Mouse (Mus musculus): ENCODE results near the gene Gpatch1.

The Gpatch1 gene

GRCm38 (mm10) chr7:35234361-35235245 is 83.6 kb downstream of the Gpatch1 start:
- peak; percentile 97 to 100 for DNase-seq (ENCODE audit: low spot score in 2 of 2)

- no peak for DNase-seq (ENCODE audit: low spot score in 2 of 2)
Measured at GRCm38 (mm10) chr7:35233861-35234260, 84.4 kb downstream of the Gpatch1 start.

DNA sequence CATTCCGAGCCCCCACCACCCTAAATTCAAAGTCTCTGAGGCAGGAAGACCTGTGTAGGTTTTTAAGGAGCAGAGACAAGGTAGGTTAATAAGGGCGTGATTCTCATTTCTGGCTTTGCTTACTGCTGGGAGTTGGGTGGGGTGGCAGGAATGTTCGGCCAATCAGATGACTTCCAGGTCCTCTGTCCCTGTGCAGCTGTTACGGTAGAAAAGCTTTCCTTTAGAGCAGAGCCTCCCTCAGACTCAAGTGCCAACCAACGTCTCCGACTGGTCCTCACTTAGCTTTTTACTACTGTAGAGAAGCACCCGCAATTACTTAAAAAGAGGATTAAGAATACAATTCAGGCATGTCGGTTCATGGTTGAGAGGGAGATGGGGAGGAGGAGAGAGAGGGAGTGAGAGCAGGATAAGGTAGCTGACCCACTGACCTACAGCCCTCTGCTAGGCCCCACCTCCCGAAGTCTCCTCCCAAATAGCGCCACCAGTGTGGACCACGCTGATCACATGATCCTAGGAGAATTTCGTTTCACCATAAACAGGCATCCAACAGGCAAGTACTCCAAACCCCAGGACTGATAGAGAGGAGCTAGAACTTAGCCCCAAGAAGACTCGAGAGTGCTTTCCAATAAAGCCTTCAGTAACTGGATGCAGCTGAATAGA is 85.3 kb downstream of the Gpatch1 start:
- DNase-seq (ENCODE audit: low spot score in 2 of 2) = no peak

GRCm38 (mm10) chr7:35230333-35230732 is 87.9 kb downstream of the Gpatch1 start:
- DNase-seq (ENCODE audit: low spot score in 2 of 2) = no peak
